Mouse (Mus musculus): Measurements from ENCODE around the gene Ccdc9b.

GRCm38 (mm10) chr2:118764094-118764831 lies 1.8 kb upstream of the Ccdc9b start:
- peak; percentile 77 for TF ChIP-seq CTCF (IDR thresholded peaks at IDR 0.05; ENCODE audit: low read depth)
- TF ChIP-seq EP300 (IDR thresholded peaks at IDR 0.05; ENCODE audit: low read depth), result no peak

Measured in liver, embryonic 14.5 days (tissue).